Mouse (Mus musculus) urinary bladder, postnatal 10 days (tissue): ENCODE data around the gene Exoc7.

ENCODE experiments used
- DNase-seq: peaks from one replicate; pipeline ENCODE4 v3.0.0; 2022; ENCODE audit warnings: low spot score

Gene Exoc7

GRCm38 (mm10) chr11:116312359-116312758, 5.3 kb upstream of the Exoc7 start:
- no peak for DNase-seq

- DNase-seq = no peak
Observed at GRCm38 (mm10) chr11:116311169-116311568, 4.1 kb upstream of the Exoc7 start.

DNA sequence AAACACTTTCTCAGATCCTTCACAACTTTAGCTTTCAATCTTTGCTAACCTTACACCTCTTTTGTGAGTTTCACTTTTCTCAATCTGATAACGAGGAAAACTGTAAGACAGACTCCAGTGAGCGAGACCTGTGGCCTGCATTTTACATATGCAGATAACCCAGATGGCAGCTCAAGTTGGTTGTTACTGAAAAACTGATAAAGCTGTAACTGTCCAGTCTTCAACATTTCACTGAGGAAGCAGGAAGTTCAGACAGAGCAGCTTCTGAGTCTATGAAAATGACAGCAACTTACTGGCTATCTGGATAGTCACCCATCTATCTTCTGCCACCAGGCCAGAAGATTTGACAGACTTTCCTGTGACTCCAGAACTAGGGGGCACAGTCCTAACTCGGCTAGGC, 2.6 kb upstream of the Exoc7 start:
- no peak for DNase-seq

DNA sequence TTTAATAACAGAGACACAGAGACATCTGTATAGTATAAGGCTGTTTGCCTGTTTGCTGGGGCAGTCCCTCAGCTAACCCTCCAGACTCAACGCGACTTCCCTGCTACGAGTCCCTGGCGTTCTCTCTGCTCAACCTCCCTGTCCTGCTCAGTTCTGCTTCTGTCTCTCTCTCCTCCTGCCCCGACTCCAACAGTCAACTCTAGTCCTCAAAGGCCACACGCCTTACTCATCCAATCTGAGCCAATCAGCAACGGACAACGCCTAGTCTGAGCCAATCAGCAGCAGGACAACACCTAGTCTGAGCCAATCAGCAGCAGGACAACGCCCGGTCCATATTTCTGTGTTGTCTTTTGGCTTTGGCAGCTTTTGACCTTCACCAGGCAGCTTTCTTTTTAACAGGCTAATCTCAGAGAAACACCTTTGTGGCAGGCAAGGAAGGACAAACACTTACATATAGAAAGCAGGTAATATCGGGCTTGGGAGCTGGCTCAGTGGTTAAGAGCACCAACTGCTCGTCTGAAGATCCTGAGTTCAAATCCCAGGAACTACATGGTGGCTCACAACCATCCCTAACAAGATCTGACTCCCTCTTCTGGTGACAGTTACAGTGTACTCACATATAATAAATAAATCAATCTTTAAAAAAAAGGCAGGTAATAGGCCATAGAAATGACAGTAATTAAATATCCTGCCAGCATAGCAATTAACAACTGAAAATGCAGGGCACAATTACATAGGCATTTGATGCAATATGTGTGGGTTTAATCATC, 914 bp upstream of the Exoc7 start:
- no peak for DNase-seq

GRCm38 (mm10) chr11:116306126-116306982, 679 bp downstream of the Exoc7 start:
- peak; percentile 70 for DNase-seq

GRCm38 (mm10) chr11:116305423-116305822, 1.6 kb downstream of the Exoc7 start:
- no peak for DNase-seq

GRCm38 (mm10) chr11:116298621-116299020, 8.4 kb downstream of the Exoc7 start:
- DNase-seq = no peak

- DNase-seq = no peak
Observed at GRCm38 (mm10) chr11:116298221-116298620, 8.8 kb downstream of the Exoc7 start.

- no peak for DNase-seq
Observed at GRCm38 (mm10) chr11:116297017-116297416, 10.0 kb downstream of the Exoc7 start.

GRCm38 (mm10) chr11:116296191-116296734, 10.8 kb downstream of the Exoc7 start:
- no peak for DNase-seq

DNA sequence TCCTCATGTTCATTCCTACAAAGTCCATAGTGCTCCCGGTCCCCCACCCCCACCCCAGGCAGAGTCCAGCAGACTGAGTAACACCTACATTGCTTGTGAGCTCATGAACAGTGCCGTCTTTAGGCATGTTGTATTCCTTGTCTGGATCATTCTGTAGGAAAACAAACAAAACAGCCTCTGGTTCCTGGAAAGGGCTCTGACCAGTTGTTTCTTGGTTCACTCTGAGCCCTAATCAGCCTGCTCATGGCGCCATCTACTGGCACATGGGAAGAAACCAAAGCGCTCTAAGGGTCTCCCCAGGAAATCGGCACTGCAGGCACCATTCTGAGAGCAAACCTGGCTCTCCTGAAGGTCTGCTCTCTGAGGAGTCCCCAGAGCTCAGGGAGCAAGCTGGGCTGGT, 12.7 kb downstream of the Exoc7 start:
- DNase-seq = no peak

DNA sequence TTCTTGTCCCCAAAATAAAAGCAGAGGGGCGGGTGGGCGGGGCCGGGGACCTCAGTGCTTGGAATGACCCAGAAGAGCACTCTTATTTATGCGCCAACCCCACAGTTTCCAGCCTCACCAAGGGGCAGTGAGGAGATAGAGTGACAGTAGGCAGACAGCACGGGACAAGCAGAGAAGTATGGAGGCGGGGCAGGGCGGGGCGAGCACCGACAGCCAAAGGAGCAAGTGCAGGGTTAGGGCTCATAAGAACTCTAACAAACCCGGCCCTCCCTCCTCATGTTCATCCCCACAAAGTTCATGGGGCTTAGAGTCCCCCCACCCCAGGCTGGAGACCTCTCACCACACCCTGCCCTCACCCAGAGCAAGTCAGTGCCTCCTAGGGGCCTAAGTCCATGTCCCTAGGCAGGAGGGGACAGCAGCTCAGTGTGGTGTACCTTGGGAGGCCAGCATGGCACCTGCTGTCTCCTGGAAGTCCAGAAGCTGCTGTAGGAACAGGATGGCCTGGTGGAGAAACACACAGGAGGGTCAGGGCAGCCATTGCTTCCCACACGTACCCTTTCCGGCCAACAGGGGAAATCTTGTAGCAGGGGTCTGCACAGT, 13.4 kb downstream of the Exoc7 start:
- no peak for DNase-seq

GRCm38 (mm10) chr11:116292401-116292800, 14.6 kb downstream of the Exoc7 start:
- no peak for DNase-seq

DNA sequence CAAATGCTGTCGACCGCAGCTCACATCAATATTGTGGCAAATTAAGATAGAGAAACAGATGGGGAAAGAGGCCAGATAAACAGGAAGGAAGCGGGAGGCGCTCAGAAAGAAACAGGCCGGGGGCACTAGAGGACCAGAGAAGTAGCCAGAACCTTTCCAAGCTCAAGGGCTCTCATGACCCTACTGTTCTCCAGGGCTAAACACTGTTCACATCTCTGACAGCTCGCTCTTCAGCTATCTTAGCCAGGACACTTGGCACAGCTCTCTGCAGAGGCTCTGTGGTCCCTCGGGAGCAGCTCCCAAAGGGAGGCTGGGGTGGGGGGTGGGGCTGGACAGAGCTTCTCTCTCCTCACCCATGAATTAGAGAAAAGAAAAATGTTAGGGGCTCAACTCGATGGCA, 16.5 kb downstream of the Exoc7 start:
- DNase-seq = no peak

DNA sequence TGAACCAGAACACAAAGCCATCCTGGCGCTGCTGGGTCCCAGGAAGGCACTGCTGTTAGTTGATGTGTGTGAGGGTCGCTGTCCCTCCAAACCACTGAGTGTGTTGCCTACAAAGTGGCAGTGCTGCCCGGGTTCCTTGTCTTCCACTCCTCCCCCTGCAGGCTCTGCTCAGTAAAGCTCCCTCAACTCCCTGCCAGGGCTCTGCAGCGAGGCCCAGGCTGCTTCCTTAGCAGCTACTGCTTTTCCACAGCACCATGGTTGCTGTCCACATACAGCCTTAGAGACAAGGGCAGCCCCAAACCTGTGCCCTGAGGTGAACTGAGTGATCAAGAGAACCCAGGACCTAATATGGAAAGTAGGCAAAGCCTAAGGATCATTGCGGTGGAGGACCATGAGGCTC, 19.7 kb downstream of the Exoc7 start:
- DNase-seq = no peak

GRCm38 (mm10) chr11:116285770-116286191, 21.3 kb downstream of the Exoc7 start:
- no peak for DNase-seq

- DNase-seq = no peak
Observed at GRCm38 (mm10) chr11:116283982-116284381, 23.1 kb downstream of the Exoc7 start.

GRCm38 (mm10) chr11:116282912-116283521, 24.0 kb downstream of the Exoc7 start:
- no peak for DNase-seq

- DNase-seq = no peak
Observed at GRCm38 (mm10) chr11:116282089-116282488, 24.9 kb downstream of the Exoc7 start.

- no peak for DNase-seq
Observed at GRCm38 (mm10) chr11:116281671-116282070, 25.4 kb downstream of the Exoc7 start.

DNA sequence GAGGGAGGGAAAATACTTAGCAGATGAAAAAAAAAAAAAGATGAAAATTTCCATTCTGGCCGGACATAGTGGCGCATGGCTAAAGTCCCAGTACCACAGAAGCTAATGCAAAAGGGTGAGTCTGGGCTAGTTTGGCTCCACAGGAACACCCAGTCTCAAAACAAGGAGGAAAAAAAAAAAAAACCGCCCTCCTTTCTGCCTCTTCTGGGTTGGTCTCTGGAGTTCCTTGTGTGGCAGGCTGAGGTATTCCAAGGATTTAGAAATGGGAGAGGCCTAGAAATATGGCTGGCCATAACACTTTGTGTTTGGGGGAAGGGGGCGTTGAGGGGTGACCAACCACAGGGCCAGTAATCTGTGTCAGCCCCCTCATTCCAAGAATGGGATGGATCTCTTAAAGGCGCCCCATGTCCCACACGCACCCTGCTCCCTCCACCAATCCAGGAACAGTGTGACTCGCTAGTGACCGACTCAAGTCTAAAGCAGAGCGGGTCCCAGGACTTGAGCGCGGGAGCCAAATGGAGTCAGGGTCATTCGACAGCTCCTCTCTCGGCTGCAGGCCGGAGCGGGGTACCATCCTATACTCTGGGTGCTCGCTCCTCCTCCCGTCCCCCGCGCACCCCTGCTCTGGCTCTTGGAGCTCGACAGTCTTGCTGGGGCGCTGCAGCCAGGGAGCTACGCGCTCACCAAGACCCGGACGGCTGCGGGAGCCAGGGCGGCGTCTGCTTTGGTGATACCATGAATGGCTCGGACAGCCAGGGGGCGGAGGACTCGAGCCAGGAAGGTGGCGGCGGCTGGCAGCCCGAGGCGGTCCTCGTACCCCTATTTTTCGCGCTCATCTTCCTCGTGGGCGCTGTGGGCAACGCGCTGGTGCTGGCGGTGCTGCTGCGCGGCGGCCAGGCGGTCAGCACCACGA, 26.0 kb downstream of the Exoc7 start, which contains the start of gene Galr2:
Galr2 (plus strand) TSS at position 189 of the 913 bp plus-strand sequence.
- no peak for DNase-seq
